Mouse (Mus musculus) ES-E14 (cell line): ENCODE results near the gene Acp7. TPM values are rescaled to one million over a fixed set of nuclear protein-coding genes. Genes with fewer than 3 reads are reported as not detected.
"Not testable (repeated sequence)": the region's sequence is repeated elsewhere in the genome, so short reads cannot be mapped to it uniquely, and the experiment has no call there.

Experiments used
- DNase-seq: peaks from one replicate; pipeline ENCODE4 v3.0.0-alpha.2; 2013; ENCODE audit warnings: low read depth, low spot score
- H3K27ac ChIP-seq: 2 replicates; pipeline ENCODE4 v1.5.1; 2012; ENCODE audit warnings: low read depth, mild to moderate bottlenecking, low read length, moderate library complexity, mixed read lengths; ENCODE audit not compliant: poor library complexity, insufficient read depth, severe bottlenecking
- H3K36me3 ChIP-seq: 2 replicates; pipeline ENCODE4 v1.6.1; 2012; ENCODE audit warnings: mild to moderate bottlenecking, low read length, moderate library complexity, mixed read lengths; ENCODE audit not compliant: control insufficient read depth, poor library complexity, insufficient read depth, severe bottlenecking
- H3K4me1 ChIP-seq, 2 experiments: fragments of 150-350 bp in 1 of 2; sonication (generic) in 1 of 2; 2 replicates each; pipeline ENCODE4 v1.6.1; 2012; ENCODE audit warnings: low read length in 2 of 2, mild to moderate bottlenecking in 1 of 2, mixed read lengths in 1 of 2; ENCODE audit not compliant: control insufficient read depth in 2 of 2, insufficient read depth in 2 of 2, poor library complexity in 1 of 2
- H3K4me3 ChIP-seq, 2 experiments: fragments of 150-350 bp in 1 of 2; sonication (generic) in 1 of 2; 2 replicates each; pipeline ENCODE4 v1.5.1; 2012; ENCODE audit warnings: low read length in 2 of 2, low read depth in 1 of 2, mild to moderate bottlenecking in 1 of 2, mixed read lengths in 1 of 2; ENCODE audit not compliant: insufficient read depth in 1 of 2, poor library complexity in 1 of 2, severe bottlenecking in 1 of 2
- H3K9ac ChIP-seq: 2 replicates; pipeline ENCODE4 v1.6.1; 2012; ENCODE audit warnings: low read depth, mild to moderate bottlenecking, low read length, mixed read lengths; ENCODE audit not compliant: poor library complexity, insufficient read depth, severe bottlenecking
- H3K9me3 ChIP-seq: fragments of 150-350 bp; sonication (generic); 2 replicates; pipeline ENCODE4 v1.6.1; 2012; ENCODE audit warnings: low read depth, mild to moderate bottlenecking, low read length; ENCODE audit not compliant: control insufficient read depth, insufficient read depth
- CHD2 ChIP-seq: IDR thresholded peaks from 2 replicates; pipeline ENCODE4 v1.6.1; 2014; ENCODE audit warnings: mild to moderate bottlenecking, low read depth, low read length, inconsistent platforms
- HCFC1 ChIP-seq: IDR thresholded peaks from 2 replicates; pipeline ENCODE4 v1.6.1; 2012; ENCODE audit warnings: low read length, inconsistent platforms, borderline replicate concordance; ENCODE audit not compliant: insufficient read depth
- MAFK ChIP-seq: IDR thresholded peaks from 2 replicates; pipeline ENCODE4 v1.6.1; 2014; ENCODE audit warnings: mild to moderate bottlenecking, low read depth, low read length, inconsistent platforms; ENCODE audit not compliant: insufficient read depth
- ZC3H11A ChIP-seq: IDR thresholded peaks from 2 replicates; pipeline ENCODE4 v1.6.1; 2012; ENCODE audit warnings: low read depth, mild to moderate bottlenecking, inconsistent platforms, low read length, borderline replicate concordance
- ZNF384 ChIP-seq: IDR thresholded peaks from 2 replicates; pipeline ENCODE4 v1.6.1; 2012; ENCODE audit warnings: low read depth, low read length, inconsistent platforms
- in situ Hi-C, 2 experiments: fragments of 600-800 bp; cut with MboI; formaldehyde crosslinking; loops; one replicate each; pipeline ENCODE4 v1.15.1; 2025; ENCODE audit warnings: low sequenced_read_pairs in 2 of 2, inconsistent platforms in 1 of 2; ENCODE audit not compliant: unreplicated experiment in 2 of 2
- total RNA-seq: library from RNA; depleted of rRNA; stranded (reverse); fragments of 300-350 nt; gene quantifications from 2 replicates; pipeline ENCODE4 v1.2.3, GENCODE M21; 2012

Gene Acp7
- total RNA-seq, 1 experiment, result 2.5 TPM

GRCm38 (mm10) chr7:28674994-28675393 is 43.9 kb upstream of the Acp7 start:
- DNase-seq, result no peak
- Histone ChIP-seq H3K27ac (peak overlapping the region; percentile 76; the same call in 1 of the 2 replicates), H3K4me1 (peaks cover 6 to 21% of the 10 kb centered on the region in 2 experiments), H3K9me3 (no peaks in the 10 kb centered on the region), H3K4me3 (peak overlapping the region; percentile 34 to 45), H3K9ac (peak overlapping the region; percentile 13; the same call in 1 of the 2 replicates), H3K36me3 (no peaks in the 10 kb centered on the region)
- no peak for TF ChIP-seq MAFK
- TF ChIP-seq HCFC1, result no peak
- TF ChIP-seq CHD2, result no peak
- no peak for TF ChIP-seq ZNF384
- TF ChIP-seq ZC3H11A, result no peak
- in situ Hi-C loops, result no loop called here

- H3K4me3 ChIP-seq, in situ Hi-C loops, H3K27ac ChIP-seq, H3K9me3 ChIP-seq, H3K9ac ChIP-seq, H3K36me3 ChIP-seq, DNase-seq: not testable (repeated sequence)
- peaks cover 4 to 17% of the 10 kb centered on the region in 2 experiments for H3K4me1 ChIP-seq
Measured at GRCm38 (mm10) chr7:28672786-28673185, 41.7 kb upstream of the Acp7 start.

GRCm38 (mm10) chr7:28672276-28672675 is 41.1 kb upstream of the Acp7 start:
- no peak for DNase-seq
- H3K27ac ChIP-seq, result no peak overlapping the region
- H3K36me3 ChIP-seq, result no peaks in the 10 kb centered on the region
- in situ Hi-C loops, result no loop called here
- no peak overlapping the region for H3K9ac ChIP-seq
- no peaks in the 10 kb centered on the region for H3K9me3 ChIP-seq
- no peak for TF ChIP-seq CHD2
- TF ChIP-seq HCFC1, result no peak
- TF ChIP-seq ZNF384, result no peak
- TF ChIP-seq ZC3H11A, result no peak
- TF ChIP-seq MAFK, result no peak
- H3K4me1 ChIP-seq, result peaks cover 4 to 16% of the 10 kb centered on the region in 2 experiments
- H3K4me3 ChIP-seq, result no peak overlapping the region

- Histone ChIP-seq H3K9ac (no peak overlapping the region), H3K4me1 (peaks cover 0 to 12% of the 10 kb centered on the region in 2 experiments; a peak in 3 of 4 replicates), H3K9me3 (no peaks in the 10 kb centered on the region), H3K36me3 (no peaks in the 10 kb centered on the region), H3K4me3 (no peak overlapping the region), H3K27ac (no peak overlapping the region)
- TF ChIP-seq CHD2 (no peak), ZC3H11A (no peak), MAFK (no peak), HCFC1 (no peak)
- in situ Hi-C loops, result no loop called here
- DNase-seq, result no peak
Measured at GRCm38 (mm10) chr7:28671172-28671571, 40.0 kb upstream of the Acp7 start.
